Mouse (Mus musculus): ENCODE data around the gene Dhrs4.

DNA sequence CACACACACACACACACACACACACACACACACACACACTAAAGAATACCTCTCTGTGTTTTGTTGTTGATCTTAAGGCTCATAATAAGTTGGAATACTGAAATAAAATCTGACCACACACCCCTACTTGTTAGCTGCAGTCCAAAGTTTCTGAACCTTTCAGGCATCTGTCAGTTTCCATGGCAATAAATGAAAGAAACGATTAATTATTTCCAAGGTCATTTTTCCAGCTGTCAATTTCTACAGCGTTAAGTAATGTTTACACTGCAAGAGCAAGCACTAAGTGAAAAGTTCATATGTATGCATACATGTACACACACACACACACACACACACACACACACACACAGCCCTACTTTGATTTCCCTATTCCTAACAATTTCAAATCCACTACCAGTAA lies 20.9 kb upstream of the Dhrs4 start:
- TF ChIP-seq CTCF (IDR thresholded peaks at IDR 0.05; ENCODE audit: control insufficient read depth, insufficient read depth, insufficient replicate concordance, low read depth, low read length) (no peak), POLR2A (IDR thresholded peaks at IDR 0.05; ENCODE audit: control insufficient read depth, low read depth, low read length) (no peak)

Data from testis, adult 2 months (tissue).